Mouse (Mus musculus) heart, postnatal 0 days (tissue): ENCODE data around the gene Coa7.

Experiments
- CTCF ChIP-seq: IDR thresholded peaks from 2 replicates; pipeline ENCODE4 v1.5.1; 2016; ENCODE audit warnings: antibody characterized with exemption, control low read depth, low read depth
- EP300 ChIP-seq: IDR thresholded peaks from 2 replicates; pipeline ENCODE4 v1.6.1; 2016; ENCODE audit warnings: antibody characterized with exemption, low read depth

GRCm38 (mm10) chr4:108318649-108319615 is 9.0 kb upstream of the Coa7 start:
- TF ChIP-seq CTCF, result no peak
- no peak for TF ChIP-seq EP300
